Mouse (Mus musculus) neural tube, embryonic 11.5 days (tissue): ENCODE measurements around the gene Sytl1. TPM values are rescaled to one million over a fixed set of nuclear protein-coding genes. Genes with fewer than 3 reads are reported as not detected.

Source experiments
- ATAC-seq: fragments of 200-750 bp; cut with Nextera tagmentation; 2 replicates; pipeline ENCODE4 v1.8.0; 2017; ENCODE audit warnings: moderate number of reproducible peaks, mild to moderate bottlenecking, moderate TSS enrichment, moderate library complexity; ENCODE audit not compliant: insufficient read depth, low FRiP score, low TSS enrichment
- DNase-seq: peaks from one replicate; pipeline ENCODE4 v3.0.0-alpha.2; 2015; ENCODE audit warnings: low spot score
- H3K27ac ChIP-seq: fragments of 300-500 bp; sonication (generic); 2 replicates; pipeline ENCODE4 v1.5.1; 2014; ENCODE audit warnings: low read depth, mild to moderate bottlenecking, low read length
- H3K27me3 ChIP-seq: fragments of 300-500 bp; sonication (generic); 2 replicates; pipeline ENCODE4 v1.6.1; 2014; ENCODE audit warnings: mild to moderate bottlenecking, low read length, mixed read lengths; ENCODE audit not compliant: control insufficient read depth, insufficient read depth
- H3K36me3 ChIP-seq: fragments of 300-500 bp; sonication (generic); 2 replicates; pipeline ENCODE4 v1.6.1; 2014; ENCODE audit warnings: mild to moderate bottlenecking, low read length, moderate library complexity, mixed read lengths; ENCODE audit not compliant: control insufficient read depth, insufficient read depth
- H3K4me1 ChIP-seq: fragments of 300-500 bp; sonication (generic); 2 replicates; pipeline ENCODE4 v1.6.1; 2014; ENCODE audit warnings: low read length, mixed read lengths; ENCODE audit not compliant: control insufficient read depth, insufficient read depth
- H3K4me2 ChIP-seq: fragments of 300-500 bp; sonication (generic); 2 replicates; pipeline ENCODE4 v1.6.1; 2014; ENCODE audit warnings: low read depth, mild to moderate bottlenecking, moderate library complexity
- H3K4me3 ChIP-seq: fragments of 300-500 bp; sonication (generic); 2 replicates; pipeline ENCODE4 v1.5.1; 2014; ENCODE audit warnings: low read depth, low read length
- H3K9ac ChIP-seq: fragments of 300-500 bp; sonication (generic); 2 replicates; pipeline ENCODE4 v1.6.1; 2014; ENCODE audit warnings: mild to moderate bottlenecking, low read length
- H3K9me3 ChIP-seq: fragments of 300-500 bp; sonication (generic); 2 replicates; pipeline ENCODE4 v1.6.1; 2016; ENCODE audit warnings: low read length; ENCODE audit not compliant: control insufficient read depth
- WGBS: fragments of 180-500 bp; shearing (Covaris S2); extraction: QIAGEN DNeasy Blood & Tissue Kit; methylation state at CpG from one replicate; pipeline ENCODE4 v1.1.7; 2014; 5-methylcytosine and 5-hydroxymethylcytosine counted together
- polyA plus RNA-seq: library from polyadenylated mRNA; unstranded; fragments of >200 nt; fragmentation: Nextera tagmentation; extraction: Ambion mirVana; gene quantifications from 2 replicates; pipeline ENCODE4 v1.2.1, GENCODE M21; 2014

The Sytl1 gene
- polyA plus RNA-seq, 1 experiment from 2014 or later = 1.2 TPM

DNA sequence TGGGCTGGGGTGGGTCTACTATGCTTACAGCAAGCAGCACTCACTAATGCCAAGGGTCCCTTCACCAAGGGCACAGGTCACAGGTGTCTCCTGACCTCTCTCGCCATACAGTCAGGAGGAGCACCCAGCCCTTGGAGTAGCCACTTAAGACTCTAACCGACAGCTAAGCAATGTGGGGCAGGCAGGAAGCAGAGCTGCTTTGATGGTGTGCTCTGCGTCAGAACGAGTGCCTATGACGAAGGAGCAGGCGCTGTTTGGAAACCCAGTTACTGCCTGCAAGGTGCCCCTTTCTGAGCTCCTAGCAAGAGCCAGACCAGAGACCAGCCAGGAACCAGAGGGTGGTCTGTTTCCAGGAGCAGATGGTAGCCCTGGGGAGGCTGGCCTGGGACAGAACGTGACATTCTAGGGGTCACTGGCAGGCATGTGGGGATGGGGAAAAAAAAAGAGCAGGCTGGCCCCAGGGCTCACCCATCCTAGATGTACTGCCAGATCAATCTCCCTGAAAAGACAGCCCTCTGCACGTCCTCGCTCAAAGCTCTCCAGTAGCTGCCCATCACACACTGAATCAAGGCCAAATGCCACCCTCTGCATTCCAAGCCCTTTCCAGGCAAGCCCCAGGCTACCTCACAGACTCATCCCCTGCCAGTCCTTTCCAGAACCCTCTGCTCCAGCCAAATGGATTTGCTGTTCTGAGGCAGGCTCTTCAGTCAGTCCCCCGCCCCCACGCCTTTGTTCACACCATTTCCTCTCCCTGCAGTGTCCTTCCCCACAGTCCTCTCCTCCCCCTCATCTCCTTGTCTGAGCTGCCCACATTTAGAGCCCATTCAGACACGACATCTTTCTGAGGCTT lies 35.8 kb upstream of the Sytl1 start:
- WGBS = 25% methylated on average over 12 of the region's 12 CpGs
- Histone ChIP-seq H3K9ac (no peak overlapping the region; the same call in 1 of the 2 replicates), H3K4me3 (no peak overlapping the region), H3K27me3 (no peaks in the 10 kb centered on the region), H3K9me3 (no peaks in the 10 kb centered on the region), H3K4me1 (peaks cover 15% of the 10 kb centered on the region), H3K4me2 (no peak overlapping the region), H3K27ac (0 out of 2 replicates have a peak overlapping the region, but pooled peaks have one; percentile 49), H3K36me3 (peaks cover 2% of the 10 kb centered on the region; the same call in 1 of the 2 replicates)
- ATAC-seq (no peak), DNase-seq (no peak)

GRCm38 (mm10) chr4:133297801-133298238 lies 34.9 kb upstream of the Sytl1 start:
- Histone ChIP-seq H3K4me2 (no peak overlapping the region), H3K36me3 (peaks cover 2% of the 10 kb centered on the region; the same call in 1 of the 2 replicates), H3K9me3 (no peaks in the 10 kb centered on the region), H3K9ac (peak overlapping the region; percentile 10; the same call in 1 of the 2 replicates), H3K27me3 (no peaks in the 10 kb centered on the region), H3K4me3 (no peak overlapping the region), H3K4me1 (peaks cover 24% of the 10 kb centered on the region), H3K27ac (no peak overlapping the region)
- DNase-seq (peak; percentile 87), ATAC-seq (no peak)
- WGBS = 7% methylated on average over 5 of the region's 5 CpGs

DNA sequence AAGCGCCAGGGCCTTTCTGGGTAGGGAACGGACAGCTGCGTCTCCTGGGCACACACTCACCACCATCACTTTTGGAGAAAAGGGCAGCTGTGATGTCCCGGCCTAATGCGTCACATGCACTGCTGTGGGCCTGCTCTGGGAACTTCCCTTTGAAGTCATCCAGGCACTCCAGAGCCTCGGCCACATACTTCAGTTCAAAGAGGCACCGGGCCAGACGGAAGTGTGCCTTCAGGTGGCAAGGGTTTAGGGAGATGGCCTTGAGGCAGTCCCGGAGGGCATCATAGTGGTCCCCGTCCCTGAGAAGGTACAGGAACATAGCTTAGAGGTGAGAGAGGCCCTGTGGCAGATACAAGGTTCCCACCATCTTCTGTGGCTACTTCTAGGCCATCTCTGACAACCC lies 34.4 kb upstream of the Sytl1 start:
- 66% methylated on average over 10 of the region's 10 CpGs for WGBS
- no peak overlapping the region for H3K27ac ChIP-seq
- H3K4me2 ChIP-seq = no peak overlapping the region
- H3K4me3 ChIP-seq = no peak overlapping the region
- H3K36me3 ChIP-seq = peaks cover 2% of the 10 kb centered on the region; the same call in 1 of the 2 replicates
- H3K9ac ChIP-seq = no peak overlapping the region
- H3K9me3 ChIP-seq = no peaks in the 10 kb centered on the region
- H3K4me1 ChIP-seq = peaks cover 29% of the 10 kb centered on the region
- no peaks in the 10 kb centered on the region for H3K27me3 ChIP-seq
- no peak for ATAC-seq
- DNase-seq = no peak

- Histone ChIP-seq H3K9me3 (no peaks in the 10 kb centered on the region), H3K27me3 (no peaks in the 10 kb centered on the region), H3K36me3 (no peaks in the 10 kb centered on the region; the same call in 1 of the 2 replicates), H3K4me1 (peaks cover 32% of the 10 kb centered on the region), H3K4me3 (no peak overlapping the region), H3K27ac (no peak overlapping the region), H3K9ac (peak overlapping the region; percentile 19; the same call in 1 of the 2 replicates), H3K4me2 (no peak overlapping the region; the same call in 1 of the 2 replicates)
- 25% methylated on average over 11 of the region's 11 CpGs for WGBS
- no peak for ATAC-seq
- DNase-seq = no peak
These were observed 31.2 kb upstream of the Sytl1 start for GRCm38 (mm10) chr4:133294084-133294483.

DNA sequence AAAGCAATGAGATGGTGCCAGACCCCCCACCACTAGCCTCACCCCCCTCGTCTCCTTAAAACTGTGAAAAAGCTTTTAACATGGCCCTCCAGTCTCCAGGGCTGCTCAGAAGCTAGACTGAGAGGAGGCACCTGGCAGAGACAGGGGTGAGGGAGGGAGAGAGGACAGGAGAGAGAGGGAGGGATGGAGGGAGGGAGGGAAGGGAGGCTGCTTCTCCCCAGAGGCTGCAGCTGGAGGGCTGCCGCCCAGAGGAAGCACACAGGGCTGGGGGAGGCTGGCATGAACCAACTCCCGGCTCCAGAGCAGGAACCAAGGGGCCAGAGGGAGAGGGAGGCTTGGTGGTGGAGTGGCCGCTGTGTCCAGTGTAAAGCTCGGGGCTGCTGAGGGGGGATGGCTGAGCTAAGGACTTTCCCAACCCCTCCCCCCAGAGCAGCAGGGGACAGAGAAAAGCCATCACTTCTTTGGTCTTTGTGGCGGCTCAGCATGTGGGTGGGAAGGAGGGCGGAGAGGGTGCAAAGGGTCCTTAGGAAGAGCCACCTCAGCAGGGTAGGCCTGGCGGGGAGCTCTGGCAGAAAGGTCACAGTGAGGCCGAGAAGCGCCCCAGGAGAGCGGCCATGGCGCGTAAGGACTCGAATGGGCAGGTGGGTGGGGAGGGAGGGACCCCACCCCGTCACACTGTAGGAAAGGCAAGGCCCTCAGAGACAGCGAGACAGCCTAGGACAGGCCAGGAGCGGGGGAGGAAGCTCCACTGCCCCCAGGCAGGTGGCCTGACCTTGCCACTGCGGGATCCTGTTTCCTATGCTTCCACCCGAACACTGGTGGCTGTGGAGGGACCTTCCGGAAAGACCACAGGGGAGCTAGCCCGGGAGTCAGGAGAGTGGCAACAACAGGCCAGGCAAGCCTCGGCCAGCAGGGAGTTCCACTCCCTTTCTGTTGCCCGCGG lies 30.3 kb upstream of the Sytl1 start:
- H3K9ac ChIP-seq = peak overlapping the region; percentile 19
- H3K4me1 ChIP-seq = peaks cover 26% of the 10 kb centered on the region
- peak overlapping the region; percentile 50 for H3K27ac ChIP-seq
- no peaks in the 10 kb centered on the region; the same call in 1 of the 2 replicates for H3K36me3 ChIP-seq
- H3K27me3 ChIP-seq = no peaks in the 10 kb centered on the region
- DNase-seq (peak; percentile 56), ATAC-seq (no peak)
- H3K9me3 ChIP-seq = no peaks in the 10 kb centered on the region
- WGBS = 7% methylated on average over 23 of the region's 24 CpGs
- H3K4me2 ChIP-seq = peak overlapping the region; percentile 19; the same call in 1 of the 2 replicates
- H3K4me3 ChIP-seq = no peak overlapping the region

GRCm38 (mm10) chr4:133292405-133292804 lies 29.5 kb upstream of the Sytl1 start:
- Histone ChIP-seq H3K27ac (peak overlapping the region; percentile 50; the same call in 1 of the 2 replicates), H3K4me2 (no peak overlapping the region), H3K9ac (no peak overlapping the region), H3K4me1 (peaks cover 23% of the 10 kb centered on the region), H3K27me3 (no peaks in the 10 kb centered on the region), H3K4me3 (no peak overlapping the region), H3K9me3 (no peaks in the 10 kb centered on the region), H3K36me3 (no peaks in the 10 kb centered on the region; the same call in 1 of the 2 replicates)
- no peak for DNase-seq
- WGBS = 36% methylated on average over 4 of the region's 4 CpGs
- no peak for ATAC-seq

GRCm38 (mm10) chr4:133291255-133291654 lies 28.3 kb upstream of the Sytl1 start:
- 93% methylated on average over 1 of the region's 1 CpGs for WGBS
- no peak for DNase-seq

DNA sequence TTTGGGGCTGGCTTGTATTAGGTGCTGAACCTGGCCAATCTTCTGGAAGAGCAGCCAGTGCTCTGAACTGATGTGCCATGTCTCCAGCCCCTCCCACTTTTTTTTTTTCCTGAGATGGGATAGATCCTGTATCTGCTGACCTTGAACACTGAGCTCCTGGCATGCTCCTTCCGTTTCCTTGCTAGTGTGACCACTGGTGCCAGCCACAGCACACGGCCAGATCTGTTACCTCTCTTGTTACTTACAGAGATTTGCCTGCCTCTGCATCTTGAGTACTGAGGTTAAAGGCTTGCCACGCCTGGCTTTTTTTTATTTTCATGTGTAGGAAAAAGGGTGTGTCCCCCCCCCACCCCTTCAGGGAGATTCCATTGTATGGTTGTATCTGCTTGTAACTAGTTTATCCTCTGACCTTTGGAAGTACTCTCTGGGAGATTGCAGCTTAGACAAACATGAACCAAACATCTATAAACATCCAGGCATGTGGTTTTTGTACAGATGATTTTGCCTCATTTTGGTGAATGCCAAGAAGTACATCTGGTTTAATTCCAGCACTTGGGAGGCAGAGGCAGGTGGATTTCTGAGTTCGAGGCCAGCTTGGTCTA lies 23.7 kb upstream of the Sytl1 start:
- H3K27ac ChIP-seq = no peak overlapping the region
- H3K27me3 ChIP-seq = no peaks in the 10 kb centered on the region
- no peaks in the 10 kb centered on the region for H3K9me3 ChIP-seq
- DNase-seq (no peak), ATAC-seq (no peak)
- H3K4me2 ChIP-seq = no peak overlapping the region
- no peak overlapping the region for H3K9ac ChIP-seq
- WGBS = 76% methylated on average over 4 of the region's 4 CpGs
- peaks cover 8% of the 10 kb centered on the region for H3K4me1 ChIP-seq
- no peaks in the 10 kb centered on the region for H3K36me3 ChIP-seq
- H3K4me3 ChIP-seq = no peak overlapping the region

More at GRCm38 (mm10) chr4:133291255-133291654, 28.3 kb upstream of the Sytl1 start:
- no peak overlapping the region for H3K27ac ChIP-seq
- H3K27me3 ChIP-seq = no peaks in the 10 kb centered on the region
- H3K4me3 ChIP-seq = no peak overlapping the region
- no peaks in the 10 kb centered on the region for H3K36me3 ChIP-seq
- H3K9me3 ChIP-seq = no peaks in the 10 kb centered on the region
- no peak overlapping the region for H3K9ac ChIP-seq
- no peak for ATAC-seq
- H3K4me1 ChIP-seq = peaks cover 23% of the 10 kb centered on the region
- H3K4me2 ChIP-seq = no peak overlapping the region
